Mouse (Mus musculus): ENCODE results near the gene Ap1m1.

GRCm38 (mm10) chr8:72291104-72291503, 51.3 kb downstream of the Ap1m1 start:
- no peak for TF ChIP-seq CTCF (IDR thresholded peaks at IDR 0.05; ENCODE audit: extremely low read depth, insufficient read length, insufficient replicate concordance, low read depth, low read length)
- TF ChIP-seq POLR2A (IDR thresholded peaks at IDR 0.05; ENCODE audit: low read depth, low read length) = no peak

All from small intestine, adult 2 months (tissue).